8 mouse cellular contexts compared by ENCODE assay signal in the genomic region with DNA sequence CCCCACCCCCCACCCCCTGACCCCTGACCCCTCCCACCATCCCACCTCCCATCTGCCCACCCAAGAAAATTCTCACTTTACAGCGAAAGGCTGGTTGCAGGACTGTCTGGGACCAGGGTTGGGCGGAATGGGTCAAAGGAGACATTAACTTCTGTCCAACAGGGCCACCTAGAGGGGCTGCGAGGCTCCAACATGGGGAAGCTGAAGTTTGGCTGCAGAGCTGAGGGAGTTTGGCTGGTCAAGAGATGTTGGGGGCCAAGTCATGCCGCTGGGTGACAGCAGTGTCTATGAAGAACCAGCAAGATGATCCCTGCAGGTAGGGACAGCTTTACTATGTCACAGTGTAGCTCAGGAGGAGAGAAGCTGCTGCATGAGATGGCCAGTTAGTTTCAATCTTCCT. TPM values are rescaled to one million over a fixed set of nuclear protein-coding genes. Genes with fewer than 3 reads are reported as not detected.
A peak's percentile ranks its signal among the peaks of the same experiment; 100 is the strongest.
DNase-seq lines count a peak whose midpoint lies in the region; ATAC-seq and TF ChIP-seq lines count a peak whose summit lies in the region.

No protein-coding gene starts in this region.

- H3K27ac ChIP-seq in forebrain, embryonic 10.5 days, result 0 out of 2 replicates have a peak overlapping the region, but pooled peaks have one; percentile 25
- no peak overlapping the region for H3K27ac ChIP-seq in forebrain, embryonic 13.5 days
- H3K27ac ChIP-seq in olfactory bulb, adult 2 months (ENCODE audit: insufficient read depth, low read depth, low read length), result peak overlapping the region; percentile 40; the same call in 1 of the 2 replicates
- no peak overlapping the region for H3K27ac ChIP-seq in thymus, adult 2 months (ENCODE audit: control insufficient read depth, insufficient read depth, low read length)

- H3K4me2 ChIP-seq in forebrain, embryonic 13.5 days, result no peak overlapping the region

- H3K4me3 ChIP-seq in forebrain, embryonic 10.5 days, result no peak overlapping the region
- no peak overlapping the region for H3K4me3 ChIP-seq in forebrain, embryonic 13.5 days
- H3K4me3 ChIP-seq in olfactory bulb, adult 2 months (ENCODE audit: insufficient read depth, low read depth, low read length), result no peak overlapping the region
- no peak overlapping the region for H3K4me3 ChIP-seq in thymus, adult 2 months (ENCODE audit: control insufficient read depth, insufficient read depth, low read length)

- no peak for TF ChIP-seq POLR2A in olfactory bulb, adult 2 months (IDR thresholded peaks at IDR 0.05; ENCODE audit: insufficient read depth, low read depth, low read length)
- TF ChIP-seq POLR2A in thymus, adult 2 months (IDR thresholded peaks at IDR 0.05; ENCODE audit: control insufficient read depth, extremely low read depth, insufficient read depth, low read length, poor library complexity), result no peak

- H3K27me3 ChIP-seq in forebrain, embryonic 10.5 days (ENCODE audit: poor library complexity, severe bottlenecking), result no peaks in the 10 kb centered on the region; the same call in 1 of the 2 replicates
- no peaks in the 10 kb centered on the region for H3K27me3 ChIP-seq in forebrain, embryonic 13.5 days
- no peaks in the 10 kb centered on the region for H3K27me3 ChIP-seq in thymus, adult 2 months (ENCODE audit: control insufficient read depth, insufficient read depth, low read length)

- peaks cover 22% of the 10 kb centered on the region for H3K4me1 ChIP-seq in forebrain, embryonic 10.5 days
- peaks cover 20% of the 10 kb centered on the region for H3K4me1 ChIP-seq in forebrain, embryonic 13.5 days
- H3K4me1 ChIP-seq in olfactory bulb, adult 2 months (ENCODE audit: control insufficient read depth, insufficient read depth, low read length), result no peaks in the 10 kb centered on the region
- no peaks in the 10 kb centered on the region for H3K4me1 ChIP-seq in thymus, adult 2 months (replicated peaks; ENCODE audit: control insufficient read depth, insufficient read depth, low read length)

- H3K9me3 ChIP-seq in forebrain, embryonic 10.5 days, result no peaks in the 10 kb centered on the region
- no peaks in the 10 kb centered on the region for H3K9me3 ChIP-seq in forebrain, embryonic 13.5 days (replicated peaks)

- DNase-seq in forebrain, embryonic 10.5 days (ENCODE audit: extremely low spot score, low spot score), result no peak
- peak; percentile 38 for DNase-seq in ovary, postnatal 36 days (ENCODE audit: low spot score)
- no peak for DNase-seq in ovary, postnatal 14 days (ENCODE audit: low spot score)
- DNase-seq in cerebellum, adult 9-11 months, result peak; percentile 9
- peak; percentile 60 to 68 for DNase-seq in kidney, postnatal 4 days
- no peak for DNase-seq in thymus, adult 2 months

- ATAC-seq in forebrain, embryonic 13.5 days, result no peak

- no peaks in the 10 kb centered on the region for H3K36me3 ChIP-seq in forebrain, embryonic 10.5 days (replicated peaks)
- no peaks in the 10 kb centered on the region for H3K36me3 ChIP-seq in forebrain, embryonic 13.5 days (ENCODE audit: poor library complexity, severe bottlenecking)
- no peaks in the 10 kb centered on the region for H3K36me3 ChIP-seq in thymus, adult 2 months (ENCODE audit: control insufficient read depth, insufficient read depth, low read length)

- no peak overlapping the region for H3K9ac ChIP-seq in forebrain, embryonic 13.5 days

- no peak for TF ChIP-seq CTCF in olfactory bulb, adult 2 months (IDR thresholded peaks at IDR 0.05; ENCODE audit: insufficient read depth, low read depth, low read length)
- TF ChIP-seq CTCF in thymus, adult 2 months (IDR thresholded peaks at IDR 0.05; ENCODE audit: borderline replicate concordance, control insufficient read depth, extremely low read depth, insufficient read depth, low read length, poor library complexity), result no peak

- 49% methylated on average over 4 of the region's 4 CpGs for WGBS in forebrain, embryonic 10.5 days
- WGBS in forebrain, embryonic 13.5 days, result 47% methylated on average over 4 of the region's 4 CpGs
- WGBS in olfactory bulb, adult 2 months, result 58% methylated on average over 4 of the region's 4 CpGs
- 57% methylated on average over 4 of the region's 4 CpGs for WGBS in thymus, adult 2 months

RNA-seq across cellular contexts. Expression of a gene that starts 32.9 kb away (rescaled TPM):
- 1.6 and 2.2 TPM in 2 replicates for polyA plus RNA-seq in forebrain, embryonic 10.5 days (2016; fragmentation: Nextera tagmentation; extraction: Ambion mirVana)
- polyA plus RNA-seq in forebrain, embryonic 13.5 days (2015; fragmentation: Nextera tagmentation; extraction: Ambion mirVana), result 6.8 and 7.2 TPM in 2 replicates
- not detected in 2 replicates for polyA plus RNA-seq in olfactory bulb, adult 2 months (2012; ENCODE audit: insufficient read depth, insufficient read length, low replicate concordance, missing spikeins)
- 3.1 and 3.5 TPM in 2 replicates for polyA plus RNA-seq in thymus, adult 2 months (2012; rRNA removed)

Comparison
In these comparisons a context has a peak if more than half of its experiments do, and no peak if none do; other contexts are left out.
1. DNase-seq: peak in ovary, postnatal 36 days (single experiment), cerebellum, adult 9-11 months (single experiment) and kidney, postnatal 4 days (2 of 2); none in forebrain, embryonic 10.5 days (single experiment), ovary, postnatal 14 days (single experiment) and thymus, adult 2 months (single experiment).
2. H3K27ac ChIP-seq: peak in forebrain, embryonic 10.5 days (single experiment) and olfactory bulb, adult 2 months (single experiment); none in forebrain, embryonic 13.5 days (single experiment) and thymus, adult 2 months (single experiment).